Mouse (Mus musculus) v-Abl transformed pro-B cells (cell line): Measurements from ENCODE around the gene Ehd1.

Source experiments
- in situ Hi-C, 2 experiments: fragments of 400-800 bp; cut with MboI; formaldehyde crosslinking; loops; one replicate each; pipeline ENCODE4 v1.15.1; 2025; ENCODE audit not compliant: unreplicated experiment in 2 of 2

The Ehd1 gene

GRCm38 (mm10) chr19:6321786-6322621, 45.5 kb downstream of the Ehd1 start:
- in situ Hi-C loops, result no loop called here

GRCm38 (mm10) chr19:6324751-6325150, 48.2 kb downstream of the Ehd1 start:
- in situ Hi-C loops, result no loop called here

- in situ Hi-C loops, result loop anchor here in 1 of 2 experiments (5.0 to 10.0 kb wide), 2 partner anchors 204 to 286 kb away; partner anchors contain the start of genes Snx15 and Syvn1
These were observed 54.7 kb downstream of the Ehd1 start for GRCm38 (mm10) chr19:6331178-6331577.

GRCm38 (mm10) chr19:6331719-6332516, 55.4 kb downstream of the Ehd1 start:
- in situ Hi-C loops, result loop anchor here in 1 of 2 experiments (5.0 to 10.0 kb wide), 2 partner anchors 205 to 287 kb away; partner anchors contain the start of genes Snx15 and Syvn1

GRCm38 (mm10) chr19:6333761-6334595, 57.5 kb downstream of the Ehd1 start:
- in situ Hi-C loops, result loop anchor here in 1 of 2 experiments (5.0 to 10.0 kb wide), 2 partner anchors 207 to 289 kb away; partner anchors contain the start of genes Snx15 and Syvn1

GRCm38 (mm10) chr19:6334673-6335457, 58.3 kb downstream of the Ehd1 start, which contains the start of gene Men1:
Gene Men1, plus strand, starts transcription at chr19:6334979.
- in situ Hi-C loops, result loop anchor here in 1 of 2 experiments (5.0 to 10.0 kb wide), 2 partner anchors 208 to 290 kb away; partner anchors contain the start of genes Snx15 and Syvn1

- in situ Hi-C loops, result loop anchor here in 1 of 2 experiments (10.0 kb wide), 1 partner anchor 291 kb away; the partner anchor contains the start of gene Syvn1
These were observed 58.9 kb downstream of the Ehd1 start for GRCm38 (mm10) chr19:6335458-6335827.

- in situ Hi-C loops, result loop anchor here in 1 of 2 experiments (10.0 kb wide), 1 partner anchor 292 kb away; the partner anchor contains the start of gene Syvn1
These were observed 60.4 kb downstream of the Ehd1 start for GRCm38 (mm10) chr19:6336920-6337319.

GRCm38 (mm10) chr19:6338171-6338570, 61.6 kb downstream of the Ehd1 start:
- in situ Hi-C loops, result loop anchor here in 1 of 2 experiments (10.0 kb wide), 1 partner anchor 293 kb away; the partner anchor contains the start of gene Syvn1

GRCm38 (mm10) chr19:6338716-6339115, 62.2 kb downstream of the Ehd1 start:
- in situ Hi-C loops, result loop anchor here in 1 of 2 experiments (10.0 kb wide), 1 partner anchor 294 kb away; the partner anchor contains the start of gene Syvn1

GRCm38 (mm10) chr19:6339191-6339590, 62.7 kb downstream of the Ehd1 start:
- in situ Hi-C loops, result loop anchor here in 1 of 2 experiments (10.0 kb wide), 1 partner anchor 294 kb away; the partner anchor contains the start of gene Syvn1

- in situ Hi-C loops, result loop anchor here in 1 of 2 experiments (10.0 kb wide), 1 partner anchor 295 kb away; the partner anchor contains the start of gene Syvn1
These were observed 63.5 kb downstream of the Ehd1 start for GRCm38 (mm10) chr19:6339890-6340504.

GRCm38 (mm10) chr19:6340524-6341452, 64.3 kb downstream of the Ehd1 start, which contains the start of gene Map4k2:
Gene Map4k2, plus strand, starts transcription at chr19:6341135.
- in situ Hi-C loops, result no loop called here

- in situ Hi-C loops, result no loop called here
These were observed 65.0 kb downstream of the Ehd1 start for GRCm38 (mm10) chr19:6341453-6342077.

- in situ Hi-C loops, result no loop called here
These were observed 65.9 kb downstream of the Ehd1 start for GRCm38 (mm10) chr19:6342276-6342933.
